In the genomic region with DNA sequence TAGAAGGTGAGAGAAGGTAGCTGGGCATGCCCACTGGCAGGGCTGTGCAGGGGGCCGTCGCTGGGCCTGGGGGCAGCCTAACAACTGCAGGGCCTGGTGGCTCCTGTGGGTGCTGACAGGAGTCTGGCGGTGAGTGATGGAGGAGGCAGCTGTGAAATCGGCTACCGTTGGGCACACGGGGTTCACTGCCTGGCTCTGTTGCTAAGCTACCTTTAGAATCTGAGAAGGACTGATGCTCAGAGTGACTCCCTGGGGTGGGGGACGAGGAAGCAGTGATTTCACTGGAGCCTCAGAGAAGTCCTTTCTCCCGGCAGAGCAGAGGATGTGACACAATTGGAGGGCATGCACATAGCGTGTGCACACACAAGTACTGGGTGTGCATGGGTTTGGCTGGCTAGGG, we compare ENCODE assay signal across 14 mouse cellular contexts. TPM values are rescaled to one million over a fixed set of nuclear protein-coding genes. Genes with fewer than 3 reads are reported as not detected.
DNase-seq lines count a peak whose midpoint lies in the region; ATAC-seq lines count a peak whose summit lies in the region.
"Had no signal": no experiment of that assay in that cellular context is flagged by ENCODE, and none has a peak within 500 bp of the region (broad histone marks: within the 10 kb centered on the region; RNA-seq: fewer than 3 reads in every experiment).

No protein-coding gene starts in this region.

- no peak overlapping the region for H3K4me2 ChIP-seq in hindbrain, embryonic 11.5 days (replicated peaks; ENCODE audit: low read depth, low read length)
- 0 out of 2 replicates have a peak overlapping the region, but pooled peaks have one; percentile 11 for H3K4me2 ChIP-seq in midbrain, embryonic 12.5 days (replicated peaks)
- peak overlapping the region; percentile 25; the same call in 1 of the 2 replicates for H3K4me2 ChIP-seq in neural tube, embryonic 15.5 days
- no peak overlapping the region for H3K4me2 ChIP-seq in liver, embryonic 11.5 days
- H3K4me2 ChIP-seq in heart, embryonic 12.5 days: no peak overlapping the region
- H3K4me2 ChIP-seq: stomach, embryonic 15.5 days had no signal

- DNase-seq in retina, postnatal 1 day: peak; percentile 40
- no peak for DNase-seq in retina, embryonic 14.5 days (ENCODE audit: low spot score)
- DNase-seq in hindbrain, embryonic 11.5 days (ENCODE audit: low spot score): peak; percentile 46
- DNase-seq in cerebellum, adult 8-10 months: no peak
- no peak for DNase-seq in liver, embryonic 11.5 days (ENCODE audit: low spot score)
- DNase-seq: cerebellum, adult 2 months; layer of hippocampus, postnatal 36 days; lung, adult 18-20 months; thymus, postnatal 14 days had no signal

- H3K9me3 ChIP-seq in hindbrain, embryonic 11.5 days (ENCODE audit: control insufficient read depth, low read length): no peaks in the 10 kb centered on the region
- no peaks in the 10 kb centered on the region for H3K9me3 ChIP-seq in midbrain, embryonic 12.5 days
- H3K9me3 ChIP-seq in neural tube, embryonic 15.5 days (replicated peaks): no peaks in the 10 kb centered on the region
- H3K9me3 ChIP-seq in liver, embryonic 11.5 days (ENCODE audit: control insufficient read depth, low read length): no peaks in the 10 kb centered on the region
- H3K9me3 ChIP-seq in heart, embryonic 12.5 days (replicated peaks): no peaks in the 10 kb centered on the region
- H3K9me3 ChIP-seq: stomach, embryonic 15.5 days had no signal

- no peak overlapping the region for H3K4me3 ChIP-seq in hindbrain, embryonic 11.5 days (ENCODE audit: low read depth, low read length)
- no peak overlapping the region for H3K4me3 ChIP-seq in midbrain, embryonic 12.5 days
- H3K4me3 ChIP-seq in neural tube, embryonic 15.5 days (replicated peaks): no peak overlapping the region
- no peak overlapping the region for H3K4me3 ChIP-seq in liver, embryonic 11.5 days (ENCODE audit: low read depth, low read length)
- no peak overlapping the region for H3K4me3 ChIP-seq in heart, embryonic 12.5 days
- H3K4me3 ChIP-seq: myocyte; stomach, embryonic 15.5 days had no signal

- no peak overlapping the region for H3K9ac ChIP-seq in hindbrain, embryonic 11.5 days (ENCODE audit: low read depth, low read length)
- H3K9ac ChIP-seq in midbrain, embryonic 12.5 days (replicated peaks): no peak overlapping the region; the same call in 1 of the 2 replicates
- H3K9ac ChIP-seq in neural tube, embryonic 15.5 days (replicated peaks): no peak overlapping the region; the same call in 1 of the 2 replicates
- H3K9ac ChIP-seq in liver, embryonic 11.5 days (ENCODE audit: low read depth, low read length): no peak overlapping the region
- no peak overlapping the region for H3K9ac ChIP-seq in heart, embryonic 12.5 days
- H3K9ac ChIP-seq: stomach, embryonic 15.5 days had no signal

- peaks cover 8% of the 10 kb centered on the region for H3K4me1 ChIP-seq in hindbrain, embryonic 11.5 days (replicated peaks; ENCODE audit: control insufficient read depth, insufficient read depth, low read length)
- H3K4me1 ChIP-seq in midbrain, embryonic 12.5 days: peaks cover 33% of the 10 kb centered on the region
- peaks cover 40% of the 10 kb centered on the region for H3K4me1 ChIP-seq in neural tube, embryonic 15.5 days
- H3K4me1 ChIP-seq in liver, embryonic 11.5 days (replicated peaks; ENCODE audit: control insufficient read depth, insufficient read depth, low read length): no peaks in the 10 kb centered on the region
- H3K4me1 ChIP-seq in heart, embryonic 12.5 days (replicated peaks): 0 out of 2 replicates have a peak, but pooled peaks cover 5% of the 10 kb centered on the region
- H3K4me1 ChIP-seq: stomach, embryonic 15.5 days had no signal

- H3K36me3 ChIP-seq in hindbrain, embryonic 11.5 days (ENCODE audit: control insufficient read depth, insufficient read depth, low read length): no peaks in the 10 kb centered on the region
- 0 out of 2 replicates have a peak, but pooled peaks cover 4% of the 10 kb centered on the region for H3K36me3 ChIP-seq in midbrain, embryonic 12.5 days
- no peaks in the 10 kb centered on the region for H3K36me3 ChIP-seq in neural tube, embryonic 15.5 days
- no peaks in the 10 kb centered on the region for H3K36me3 ChIP-seq in liver, embryonic 11.5 days (ENCODE audit: control insufficient read depth, insufficient read depth, low read length)
- no peaks in the 10 kb centered on the region for H3K36me3 ChIP-seq in heart, embryonic 12.5 days
- H3K36me3 ChIP-seq: stomach, embryonic 15.5 days had no signal

- peak overlapping the region; percentile 37 for H3K27ac ChIP-seq in hindbrain, embryonic 11.5 days (ENCODE audit: low read depth, low read length)
- H3K27ac ChIP-seq in midbrain, embryonic 12.5 days (replicated peaks): peak overlapping the region; percentile 78
- H3K27ac ChIP-seq in neural tube, embryonic 15.5 days (replicated peaks): peak overlapping the region; percentile 58
- H3K27ac ChIP-seq in liver, embryonic 11.5 days (ENCODE audit: low read depth, low read length): no peak overlapping the region
- H3K27ac ChIP-seq in heart, embryonic 12.5 days (ENCODE audit: poor library complexity, severe bottlenecking): no peak overlapping the region
- H3K27ac ChIP-seq: stomach, embryonic 15.5 days had no signal

- H3K27me3 ChIP-seq in hindbrain, embryonic 11.5 days (ENCODE audit: control insufficient read depth, insufficient read depth, low read length): peaks cover 19% of the 10 kb centered on the region
- peaks cover 74% of the 10 kb centered on the region for H3K27me3 ChIP-seq in midbrain, embryonic 12.5 days
- peaks cover 60% of the 10 kb centered on the region for H3K27me3 ChIP-seq in neural tube, embryonic 15.5 days (replicated peaks)
- H3K27me3 ChIP-seq in liver, embryonic 11.5 days (replicated peaks; ENCODE audit: control insufficient read depth, insufficient read depth, low read length): peaks cover 58% of the 10 kb centered on the region
- peaks cover 92% of the 10 kb centered on the region for H3K27me3 ChIP-seq in heart, embryonic 12.5 days (replicated peaks)

- 9% methylated on average over 9 of the region's 9 CpGs for WGBS in hindbrain, embryonic 11.5 days
- WGBS in midbrain, embryonic 12.5 days: 16% methylated on average over 9 of the region's 9 CpGs
- 8% methylated on average over 9 of the region's 9 CpGs for WGBS in neural tube, embryonic 15.5 days
- whole genome bisulfite sequencing in liver, embryonic 11.5 days: 27% methylated on average over 9 of the region's 9 CpGs
- WGBS in heart, embryonic 12.5 days: 22% methylated on average over 9 of the region's 9 CpGs

- peak; percentile 70 for ATAC-seq in hindbrain, embryonic 11.5 days (ENCODE audit: low FRiP score)
- ATAC-seq in midbrain, embryonic 12.5 days (ENCODE audit: low FRiP score, low read depth): peak; percentile 55; the same call in 1 of the 2 replicates
- peak; percentile 26; the same call in 1 of the 2 replicates for ATAC-seq in neural tube, embryonic 15.5 days (ENCODE audit: low FRiP score)
- no peak for ATAC-seq in liver, embryonic 11.5 days (replicated peaks; ENCODE audit: low FRiP score)
- no peak for ATAC-seq in heart, embryonic 12.5 days (ENCODE audit: insufficient number of reproducible peaks, low FRiP score)

RNA-seq across cellular contexts. Expression of a gene that starts 57.7 kb away (rescaled TPM):
- polyA plus RNA-seq in hindbrain, embryonic 11.5 days (2014; fragmentation: Nextera tagmentation; extraction: Ambion mirVana): 4.6 and 5.6 TPM in 2 replicates
- polyA plus RNA-seq in midbrain, embryonic 12.5 days (2016; fragmentation: Nextera tagmentation; extraction: Ambion mirVana): 14.8 and 18.8 TPM in 2 replicates
- 11.9 and 15.2 TPM in 2 replicates for polyA plus RNA-seq in neural tube, embryonic 15.5 days (2015; fragmentation: Nextera tagmentation; extraction: Ambion mirVana)
- 0.11 and 0.17 TPM in 2 replicates for polyA plus RNA-seq in liver, embryonic 11.5 days (2014; fragmentation: Nextera tagmentation; extraction: Ambion mirVana)
- not detected in 2 replicates for polyA plus RNA-seq in heart, embryonic 12.5 days (2016; fragmentation: Nextera tagmentation; extraction: Ambion mirVana)

Comparison
In these comparisons a context has a peak if more than half of its experiments do, and no peak if none do; other contexts are left out.
1. DNase-seq: peak in retina, postnatal 1 day (single experiment) and hindbrain, embryonic 11.5 days (single experiment); none in retina, embryonic 14.5 days (single experiment), cerebellum, adult 8-10 months (single experiment) and liver, embryonic 11.5 days (single experiment).
2. ATAC-seq: peak in hindbrain, embryonic 11.5 days (single experiment), midbrain, embryonic 12.5 days (single experiment) and neural tube, embryonic 15.5 days (single experiment); none in liver, embryonic 11.5 days (single experiment) and heart, embryonic 12.5 days (single experiment).
3. H3K27ac ChIP-seq: peak in hindbrain, embryonic 11.5 days (single experiment), midbrain, embryonic 12.5 days (single experiment) and neural tube, embryonic 15.5 days (single experiment); none in liver, embryonic 11.5 days (single experiment) and heart, embryonic 12.5 days (single experiment).
4. H3K4me2 ChIP-seq: peak in midbrain, embryonic 12.5 days (single experiment) and neural tube, embryonic 15.5 days (single experiment); none in hindbrain, embryonic 11.5 days (single experiment), liver, embryonic 11.5 days (single experiment) and heart, embryonic 12.5 days (single experiment).